Mouse (Mus musculus) Muller cell, postnatal 12 days (primary cell): ENCODE data around the gene Txndc11.
A peak's percentile ranks its signal among the peaks of the same experiment; 100 is the strongest.

ENCODE experiments used
- DNase-seq: peaks from one replicate; pipeline ENCODE4 v3.0.0-alpha.2; 2015; ENCODE audit errors: inconsistent ontology term

The Txndc11 gene

GRCm38 (mm10) chr16:11104905-11105304, 29.5 kb downstream of the Txndc11 start:
- DNase-seq: no peak

GRCm38 (mm10) chr16:11097301-11097700, 37.1 kb downstream of the Txndc11 start:
- no peak for DNase-seq

GRCm38 (mm10) chr16:11093717-11094386, 40.6 kb downstream of the Txndc11 start:
- DNase-seq: no peak

GRCm38 (mm10) chr16:11092523-11092922, 41.9 kb downstream of the Txndc11 start:
- DNase-seq: no peak

DNA sequence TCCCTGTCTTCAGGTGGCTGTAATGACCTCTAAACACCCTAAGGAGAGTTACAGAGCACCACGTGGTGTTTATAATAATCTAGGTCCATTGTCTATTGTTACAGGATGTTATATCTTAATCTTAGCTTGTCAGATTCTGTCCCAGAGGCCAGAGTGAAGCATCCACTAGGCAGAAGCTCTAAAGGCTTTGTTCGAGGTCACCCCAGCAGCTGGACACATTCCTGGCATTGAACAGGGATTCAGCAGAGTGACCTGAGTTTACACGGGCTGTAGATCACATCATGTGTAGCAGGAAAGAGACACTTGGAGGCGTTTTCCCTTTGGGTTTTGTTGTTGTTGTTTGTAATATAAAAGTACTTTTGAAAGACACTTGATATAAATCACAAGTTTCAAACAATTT, 42.4 kb downstream of the Txndc11 start:
- no peak for DNase-seq

DNA sequence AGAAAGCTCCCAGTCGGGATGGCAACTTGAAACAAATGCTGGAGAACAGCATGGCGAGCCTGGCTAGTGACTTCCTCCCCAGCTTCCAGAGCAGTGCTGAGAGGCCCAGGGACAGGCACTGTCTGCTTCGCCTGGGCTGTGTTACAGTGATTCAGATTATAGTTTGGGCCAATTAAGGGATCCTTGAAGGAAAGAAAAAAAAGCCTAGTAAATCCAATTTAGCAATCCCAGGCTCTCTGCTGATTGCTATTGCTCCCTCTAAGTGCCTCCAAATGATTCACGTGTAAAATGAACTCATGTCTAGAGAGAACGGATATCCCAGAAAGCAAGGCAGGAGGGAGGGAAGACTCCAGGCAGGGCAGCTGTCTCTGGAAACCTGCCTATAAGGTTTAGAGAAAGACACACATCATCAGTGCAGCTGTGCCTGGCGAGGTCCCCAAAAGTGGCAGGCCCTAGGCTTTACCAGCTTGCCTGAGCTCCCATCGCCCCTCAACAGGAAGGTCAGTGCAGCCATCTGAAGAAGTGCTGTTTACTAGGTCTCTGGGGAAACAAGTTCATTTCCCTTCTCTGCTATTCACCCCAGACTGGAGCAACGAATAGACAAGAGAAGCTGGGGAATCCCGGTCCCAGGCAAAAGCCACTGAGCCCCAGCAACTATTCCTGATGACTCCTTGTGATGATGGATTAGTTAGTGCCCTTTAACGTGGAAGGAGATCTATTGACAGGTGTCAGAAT, 43.4 kb downstream of the Txndc11 start:
- no peak for DNase-seq

DNA sequence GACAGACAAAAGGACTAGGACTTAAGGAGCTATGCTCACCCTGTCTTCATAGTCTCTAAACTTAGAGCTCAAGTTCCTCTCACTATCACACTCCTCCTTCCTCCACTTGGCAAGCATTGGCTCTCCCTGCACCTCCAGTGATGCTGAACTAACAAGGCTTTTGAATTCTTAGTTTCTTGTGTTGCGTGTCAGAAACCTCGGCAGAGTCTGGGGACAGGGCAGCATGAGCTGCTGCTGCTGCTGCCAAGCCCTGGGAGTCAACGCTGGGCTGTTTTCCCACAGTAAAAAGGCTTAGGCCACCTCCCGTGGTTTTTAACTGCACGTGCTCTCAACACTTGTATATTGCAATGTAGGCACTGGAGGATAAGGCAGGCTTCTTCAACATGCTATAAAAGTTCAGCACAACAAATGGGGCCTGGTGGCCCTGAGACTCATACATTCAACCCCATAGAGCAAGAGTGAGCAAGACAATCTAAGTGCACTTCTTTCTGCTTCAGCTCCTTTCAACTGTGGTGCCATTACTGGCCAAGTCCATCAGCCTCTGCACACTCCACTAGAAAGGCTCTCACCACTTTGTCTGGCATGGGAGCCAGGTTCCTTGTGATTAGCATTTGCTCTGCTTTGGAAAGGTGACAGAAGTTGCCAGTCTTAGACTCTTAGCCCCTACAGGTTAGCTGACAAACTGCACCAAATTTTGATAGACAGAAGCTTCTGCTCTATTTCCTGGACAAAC, 47.4 kb downstream of the Txndc11 start:
- peak; percentile 83 for DNase-seq

- no peak for DNase-seq
Observed at GRCm38 (mm10) chr16:11086299-11086698, 48.2 kb downstream of the Txndc11 start.

DNA sequence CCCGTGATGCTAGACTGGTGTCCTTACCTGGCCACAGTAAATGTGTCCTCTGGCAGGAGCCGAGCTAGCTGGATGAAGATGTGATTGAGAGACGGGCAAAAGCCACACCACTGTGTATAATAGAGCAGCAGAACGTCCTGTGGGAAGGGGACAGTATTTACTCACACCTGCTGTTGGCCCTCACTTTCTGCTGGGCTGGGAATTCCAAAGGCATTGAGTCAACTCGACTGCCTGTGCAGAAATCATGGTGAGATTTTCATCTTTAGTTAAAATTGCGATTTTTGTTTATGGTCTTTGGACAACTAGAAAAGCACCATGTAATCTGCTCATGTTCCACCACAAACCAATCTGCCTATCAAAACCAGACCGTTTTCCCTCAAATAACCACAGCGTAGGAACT, 50.3 kb downstream of the Txndc11 start:
- no peak for DNase-seq

GRCm38 (mm10) chr16:11078216-11078869, 56.1 kb downstream of the Txndc11 start:
- DNase-seq: no peak

GRCm38 (mm10) chr16:11077601-11078201, 56.7 kb downstream of the Txndc11 start:
- DNase-seq: no peak

DNA sequence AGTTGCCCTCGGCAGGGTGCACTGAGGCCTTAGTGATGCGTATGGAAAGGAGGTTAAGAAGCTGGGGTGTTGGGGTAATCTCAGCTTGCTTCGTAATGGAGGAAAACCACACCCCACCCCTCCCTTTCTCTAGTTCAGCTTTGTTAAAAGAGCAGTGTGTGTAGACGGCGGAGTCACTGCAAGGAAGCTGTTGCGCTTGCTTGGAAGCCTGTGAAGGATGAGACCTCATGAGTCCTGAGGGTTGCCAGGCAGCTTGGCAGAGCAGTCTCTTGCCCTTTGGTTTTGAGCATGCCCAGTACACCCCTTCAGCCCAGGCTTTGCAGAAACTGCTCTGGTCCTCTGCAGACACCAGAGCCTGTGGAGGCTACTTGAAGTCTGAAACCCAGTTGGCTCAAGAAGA, 61.4 kb downstream of the Txndc11 start:
- DNase-seq: no peak

DNA sequence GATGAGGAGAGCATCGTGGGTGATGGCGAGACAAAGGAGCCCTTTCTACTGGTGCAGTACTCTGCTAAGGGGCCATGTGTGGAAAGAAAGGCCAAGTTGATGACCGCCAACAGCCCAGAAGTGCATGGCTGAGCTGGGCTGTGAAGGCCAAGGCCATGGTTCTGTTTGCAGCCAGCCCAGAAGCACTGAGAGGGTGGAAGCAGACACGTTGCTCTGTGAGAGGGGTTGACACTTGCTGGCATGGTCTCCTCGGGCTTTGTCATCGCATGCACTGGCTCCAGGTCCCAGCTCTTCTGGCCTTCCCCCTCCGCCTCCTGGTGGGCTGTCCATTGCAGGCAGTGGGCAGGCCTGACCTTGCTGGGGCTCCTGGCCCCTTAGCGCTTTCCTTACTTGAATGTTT, 62.0 kb downstream of the Txndc11 start:
- DNase-seq: no peak

DNA sequence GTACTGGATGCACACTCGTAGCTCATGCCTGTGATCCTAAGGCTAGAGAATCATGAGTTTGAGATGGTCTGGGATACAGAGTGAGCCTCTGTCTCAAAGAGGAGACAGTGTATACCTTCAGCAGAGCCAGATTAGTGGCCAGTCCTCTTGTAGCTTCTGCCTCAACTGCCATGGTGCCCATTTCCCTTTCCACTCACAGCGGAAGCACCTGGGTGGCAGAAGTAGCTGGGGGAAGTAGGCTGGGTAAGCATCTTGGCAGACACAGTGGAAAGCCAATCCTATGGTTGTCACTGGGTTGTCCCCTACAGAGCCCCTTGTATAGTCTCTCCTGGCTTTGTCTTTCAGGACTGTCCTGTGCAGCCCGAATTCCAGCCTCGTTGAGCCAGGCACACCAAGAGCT, 62.6 kb downstream of the Txndc11 start:
- DNase-seq: no peak

DNA sequence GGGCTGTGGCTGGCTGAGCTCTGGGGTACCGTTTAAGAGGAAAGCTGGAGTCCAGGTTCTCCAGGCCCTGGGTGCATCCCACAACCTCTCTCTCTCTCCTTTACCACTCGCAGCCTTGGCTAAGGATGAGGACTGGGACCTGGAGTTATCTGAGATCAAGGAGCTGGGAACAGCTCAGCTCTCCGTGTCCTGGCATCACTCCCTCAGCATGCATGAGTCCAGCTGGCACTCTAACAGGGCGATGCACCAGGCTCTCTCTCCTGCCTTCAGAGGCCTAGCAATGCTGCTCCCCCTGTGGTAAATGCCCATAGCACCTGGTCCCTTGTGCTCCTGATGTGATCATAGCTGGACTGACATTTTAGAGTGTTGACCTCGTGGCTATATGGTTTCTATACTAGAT, 63.3 kb downstream of the Txndc11 start:
- DNase-seq: no peak

DNA sequence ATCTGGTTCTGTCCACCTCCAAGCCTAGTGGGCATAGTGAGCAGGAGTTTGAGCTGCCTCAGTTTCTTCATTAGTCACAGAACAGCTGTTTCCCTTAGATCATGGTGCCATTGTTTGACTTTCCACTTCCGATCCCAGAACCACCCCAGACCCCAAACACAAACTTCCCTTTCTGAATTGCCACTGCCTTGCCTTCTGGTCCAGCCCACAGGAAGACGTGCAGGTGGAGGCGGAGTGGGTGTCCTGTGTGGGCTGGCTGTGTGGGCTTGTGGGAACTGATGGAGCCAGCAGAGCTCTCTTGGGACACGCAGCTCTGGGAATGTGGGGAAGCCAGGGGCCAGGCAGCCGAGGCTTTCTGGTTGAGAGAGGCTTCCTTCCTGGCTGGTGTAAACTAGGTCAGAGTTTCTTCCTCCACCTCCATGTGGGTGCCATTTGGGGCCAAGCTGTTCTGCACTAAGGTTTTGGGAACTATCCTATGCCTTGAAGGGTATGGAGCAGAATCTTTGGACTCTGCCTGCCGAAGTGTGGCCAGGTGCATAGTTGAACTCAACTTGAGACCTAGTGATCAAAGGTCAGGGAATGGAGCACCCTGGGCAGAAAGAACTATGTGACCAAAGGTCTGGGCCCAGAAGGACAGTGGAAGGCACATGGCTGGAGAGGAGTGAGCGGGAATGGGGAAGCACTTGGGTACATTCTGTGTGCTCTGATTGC, 64.6 kb downstream of the Txndc11 start:
- no peak for DNase-seq

DNA sequence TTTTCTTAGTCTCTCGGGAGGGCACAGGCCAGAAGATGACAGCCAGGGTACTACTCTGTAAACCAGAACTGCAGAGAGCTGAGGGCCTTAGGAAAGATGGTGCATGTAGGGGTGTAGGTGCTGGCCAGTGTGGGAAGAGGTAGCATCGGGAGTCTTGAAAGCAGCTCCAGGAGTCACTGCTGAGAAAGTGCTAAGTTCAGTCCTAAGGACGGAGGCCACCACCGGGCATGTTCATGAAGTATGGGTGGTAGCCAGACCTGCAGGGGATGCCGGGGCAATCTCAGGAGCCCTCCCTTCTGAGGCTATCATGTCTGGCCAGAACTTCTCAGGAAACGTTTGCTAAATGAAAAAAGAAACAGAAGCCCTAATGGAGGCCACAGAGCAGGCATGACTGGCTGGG, 65.2 kb downstream of the Txndc11 start:
- no peak for DNase-seq

- DNase-seq: no peak
Observed at GRCm38 (mm10) chr16:11068666-11069065, 65.8 kb downstream of the Txndc11 start.

- DNase-seq: peak; percentile 69
Observed at GRCm38 (mm10) chr16:11066833-11067191, 67.6 kb downstream of the Txndc11 start.

DNA sequence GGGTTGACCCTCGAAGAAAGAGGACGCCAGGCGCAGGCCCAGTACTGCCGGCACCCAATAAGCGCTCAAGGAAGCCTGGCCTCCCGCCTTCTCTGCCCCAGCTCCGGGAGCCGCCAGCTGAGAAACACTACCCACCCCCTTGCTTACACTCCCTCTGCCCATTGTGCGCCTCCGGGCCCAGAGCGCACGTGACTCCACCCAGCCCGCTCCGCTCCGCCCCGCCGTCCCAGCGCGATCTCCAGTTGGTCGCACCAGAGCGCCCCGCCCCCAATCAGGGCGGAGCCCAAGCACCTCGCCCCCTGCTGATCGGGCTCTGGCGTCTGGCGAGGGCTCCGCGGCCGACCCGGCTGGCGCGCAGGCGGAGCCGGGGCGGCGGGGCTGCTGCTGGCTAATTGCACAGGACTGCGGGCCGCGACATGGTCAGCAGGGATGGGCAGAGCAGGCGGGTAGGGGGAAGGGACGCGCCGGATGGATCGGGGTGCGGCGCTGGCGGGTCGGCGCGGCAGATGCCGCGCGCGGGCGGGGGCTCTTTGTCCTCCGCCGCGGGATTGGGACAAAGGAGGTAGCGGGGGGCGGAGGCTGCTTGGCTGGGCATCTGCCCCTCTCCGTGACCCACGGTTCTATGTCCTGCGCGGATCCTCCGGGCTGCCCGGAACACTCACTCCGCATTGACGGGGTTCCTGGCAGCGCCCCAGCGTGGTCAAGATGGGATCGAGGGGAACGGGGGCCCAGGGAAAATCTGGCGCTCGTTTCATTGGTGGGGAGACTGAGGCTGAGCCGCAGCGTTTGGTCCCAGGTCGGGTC, 68.2 kb downstream of the Txndc11 start, which contains the start of gene Litaf:
TSS of gene Litaf (minus strand) at position 129 of the 804 bp plus-strand sequence.
- DNase-seq: peak; percentile 100
